Mouse (Mus musculus) myocyte (in vitro differentiated cells): ENCODE measurements around the gene Mgll. TPM values are rescaled to one million over a fixed set of nuclear protein-coding genes. Genes with fewer than 3 reads are reported as not detected.

Experiments
- H3K27me3 ChIP-seq: one replicate; pipeline ENCODE4 v1.6.1; 2011; ENCODE audit not compliant: control insufficient read depth, insufficient read depth, insufficient read length
- H3K36me3 ChIP-seq: one replicate; pipeline ENCODE4 v1.6.1; 2011; ENCODE audit not compliant: control insufficient read depth, insufficient read depth
- H3K4me2 ChIP-seq: one replicate; pipeline ENCODE4 v1.6.1; 2011; ENCODE audit warnings: low read depth, control low read depth
- H3K4me3 ChIP-seq: one replicate; pipeline ENCODE4 v1.5.1; 2011; ENCODE audit warnings: mild to moderate bottlenecking, control low read depth, moderate library complexity
- H3K79me2 ChIP-seq: one replicate; pipeline ENCODE4 v1.6.1; 2011; ENCODE audit not compliant: control insufficient read depth, insufficient read depth
- H3ac ChIP-seq: one replicate; pipeline ENCODE4 v1.6.1; 2011; ENCODE audit not compliant: control insufficient read depth, insufficient read length
- CEBPB ChIP-seq: IDR thresholded peaks from 2 replicates; pipeline ENCODE4 v1.6.1; 2011; ENCODE audit warnings: mild to moderate bottlenecking, moderate library complexity; ENCODE audit not compliant: poor library complexity, insufficient read depth, severe bottlenecking
- E2F4 ChIP-seq: IDR thresholded peaks from one replicate; pipeline ENCODE4 v1.6.1; 2011; ENCODE audit warnings: mild to moderate bottlenecking, control low read depth, moderate library complexity; ENCODE audit not compliant: insufficient read depth
- MAX ChIP-seq: IDR thresholded peaks from one replicate; pipeline ENCODE4 v1.6.1; 2011; ENCODE audit warnings: low read depth, mild to moderate bottlenecking, control low read depth
- MYOD1 ChIP-seq, 3 experiments: IDR thresholded peaks; one replicate each; pipeline ENCODE4 v1.6.1; 2011; ENCODE audit warnings: control low read depth in 2 of 3, low read depth in 2 of 3, mild to moderate bottlenecking in 2 of 3, moderate library complexity in 1 of 3; ENCODE audit not compliant: insufficient read length in 2 of 3, control insufficient read depth in 1 of 3
- MYOG ChIP-seq, 3 experiments: IDR thresholded peaks; one replicate each; pipeline ENCODE4 v1.6.1; 2011; ENCODE audit warnings: control low read depth in 2 of 3, low read depth in 2 of 3, mild to moderate bottlenecking in 2 of 3; ENCODE audit not compliant: insufficient read length in 2 of 3, control insufficient read depth in 1 of 3, insufficient read depth in 1 of 3
- POLR2A ChIP-seq: IDR thresholded peaks from one replicate; pipeline ENCODE4 v1.6.1; 2011; ENCODE audit warnings: low read depth, mild to moderate bottlenecking, control low read depth, moderate library complexity; ENCODE audit not compliant: insufficient read length
- POLR2AphosphoS2 ChIP-seq: IDR thresholded peaks from one replicate; pipeline ENCODE4 v1.6.1; 2011; ENCODE audit warnings: low read depth, control low read depth; ENCODE audit not compliant: insufficient read length
- REST ChIP-seq: IDR thresholded peaks from one replicate; pipeline ENCODE4 v1.6.1; 2011; ENCODE audit warnings: mild to moderate bottlenecking, control low read depth, moderate library complexity; ENCODE audit not compliant: insufficient read depth, insufficient read length
- SRF ChIP-seq: IDR thresholded peaks from one replicate; pipeline ENCODE4 v1.6.1; 2011; ENCODE audit warnings: low read depth; ENCODE audit not compliant: control insufficient read depth, insufficient read length
- TCF12 ChIP-seq: IDR thresholded peaks from one replicate; pipeline ENCODE4 v1.6.1; 2011; ENCODE audit warnings: mild to moderate bottlenecking, control low read depth; ENCODE audit not compliant: poor library complexity, insufficient read depth, severe bottlenecking
- TCF3 ChIP-seq: IDR thresholded peaks from one replicate; pipeline ENCODE4 v1.6.1; 2011; ENCODE audit warnings: low read depth, control low read depth; ENCODE audit not compliant: insufficient read length
- USF1 ChIP-seq: IDR thresholded peaks from one replicate; pipeline ENCODE4 v1.6.1; 2011; ENCODE audit warnings: low read depth, mild to moderate bottlenecking, control low read depth, moderate library complexity
- polyA plus RNA-seq: library from polyadenylated mRNA; unstranded; fragments of >200 nt; fragmentation: generic; extraction: Trizol; gene quantifications from one replicate; pipeline ENCODE4 v1.2.1, GENCODE M21; 2012; ENCODE audit warnings: missing spikeins

The Mgll gene
- polyA plus RNA-seq, 1 experiment = 4.7 TPM

DNA sequence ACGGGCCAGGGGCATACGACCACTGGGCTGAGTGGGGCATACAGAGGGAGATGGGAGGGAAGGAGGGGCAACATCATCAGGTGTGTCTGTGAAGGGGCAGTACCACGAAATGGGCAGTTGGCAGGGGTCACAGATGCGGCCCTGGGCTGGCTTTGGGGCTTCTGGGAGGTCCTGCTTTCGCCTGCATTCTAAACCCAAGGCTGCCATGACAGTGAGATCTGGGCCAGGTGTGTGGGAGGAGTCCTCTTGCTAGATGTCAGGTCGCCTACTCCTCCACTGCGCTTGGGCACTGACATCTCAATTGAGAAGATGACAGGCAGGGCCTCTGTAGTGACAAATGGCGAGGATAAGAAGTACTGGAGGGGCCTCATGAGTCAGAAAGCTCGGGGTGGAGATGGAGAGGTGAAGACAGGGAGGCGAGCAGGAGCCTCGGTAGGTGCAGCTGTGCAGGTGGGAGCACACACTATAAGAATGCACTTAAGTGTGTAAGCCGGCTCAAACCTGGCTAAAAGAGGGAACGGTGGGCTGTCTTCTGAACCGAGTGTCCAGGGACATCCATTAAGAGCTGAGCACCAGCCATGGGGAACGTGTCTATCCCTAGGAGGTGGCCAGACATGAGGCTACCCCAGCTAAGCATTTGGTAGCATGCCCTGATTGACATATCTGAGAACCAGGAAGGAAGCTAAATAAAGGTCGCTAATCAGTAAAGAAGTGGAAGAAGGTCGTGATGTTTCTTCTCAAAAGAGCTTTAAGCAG, 37.6 kb downstream of the Mgll start:
- Histone ChIP-seq H3K36me3 (no peaks in the 10 kb centered on the region), H3K4me2 (no peak overlapping the region)

DNA sequence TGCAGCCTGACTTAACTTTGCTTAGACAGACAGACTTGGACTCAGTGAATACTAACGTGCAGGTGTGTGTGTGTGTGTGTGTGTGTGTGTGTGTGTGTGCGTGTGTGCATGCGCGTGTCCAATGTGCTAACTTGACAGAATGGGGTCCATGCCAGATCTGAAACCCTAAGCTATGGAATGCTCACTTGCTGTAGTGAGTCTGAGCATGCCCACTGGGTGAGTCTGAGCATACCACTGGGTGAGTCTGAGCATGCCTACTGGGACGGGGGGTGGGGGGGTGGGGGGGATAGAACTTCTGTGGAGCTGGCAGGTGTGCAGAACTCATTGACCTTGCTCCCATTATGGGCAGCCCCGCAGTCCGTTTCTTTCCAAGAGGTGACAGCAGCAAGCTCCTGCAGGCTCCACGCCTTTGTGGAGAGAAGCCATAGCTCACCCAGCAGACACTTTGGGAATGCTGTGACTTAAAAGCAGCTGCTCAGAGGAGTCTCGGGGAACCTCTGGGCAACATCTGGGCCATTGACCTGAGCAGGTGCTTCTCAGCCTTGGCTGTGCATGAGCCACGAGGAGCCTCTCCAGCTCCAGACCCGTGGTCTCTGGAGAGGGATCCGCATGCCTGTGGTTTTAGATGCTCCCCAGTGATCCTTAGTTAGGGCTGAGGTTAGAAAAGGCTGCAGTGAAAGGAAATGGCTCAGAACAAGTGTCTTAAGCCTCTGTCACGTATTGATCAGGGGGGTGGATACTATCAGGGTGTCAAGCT, 38.4 kb downstream of the Mgll start:
- no peak overlapping the region for H3ac ChIP-seq
- no peak overlapping the region for H3K4me3 ChIP-seq
- no peaks in the 10 kb centered on the region for H3K79me2 ChIP-seq
- H3K27me3 ChIP-seq = no peaks in the 10 kb centered on the region
- no peaks in the 10 kb centered on the region for H3K36me3 ChIP-seq
- TF ChIP-seq TCF3 (no peak), MYOG (IDR thresholded peaks at IDR 0.05; ENCODE audit: control insufficient read depth in 1 of 3, insufficient read depth in 1 of 3, insufficient read length in 2 of 3, low read depth in 2 of 3) (peak; percentile 34 to 75 (median 42)), TCF12 (peak; percentile 21), CEBPB (no peak), SRF (no peak), POLR2A (no peak), MYOD1 (IDR thresholded peaks at IDR 0.05; ENCODE audit: control insufficient read depth in 1 of 3, insufficient read length in 2 of 3, low read depth in 2 of 3) (peak in 2 of 3 experiments; percentile 83 to 85)
- H3K4me2 ChIP-seq = peak overlapping the region; percentile 31

More for the DNA sequence above, 37.6 kb downstream of the Mgll start:
- TF ChIP-seq MYOD1 (IDR thresholded peaks at IDR 0.05; ENCODE audit: control insufficient read depth in 1 of 3, insufficient read length in 2 of 3, low read depth in 2 of 3) = no peak
- TF ChIP-seq E2F4 = no peak
- TF ChIP-seq POLR2AphosphoS2 = no peak
- TF ChIP-seq TCF12 = no peak
- TF ChIP-seq TCF3 = no peak
- TF ChIP-seq SRF = no peak
- no peak for TF ChIP-seq MYOG (IDR thresholded peaks at IDR 0.05; ENCODE audit: control insufficient read depth in 1 of 3, insufficient read depth in 1 of 3, insufficient read length in 2 of 3, low read depth in 2 of 3)
- TF ChIP-seq MAX = no peak
- no peak for TF ChIP-seq CEBPB
- no peak for TF ChIP-seq USF1
- TF ChIP-seq REST = no peak
- no peak for TF ChIP-seq POLR2A
- Histone ChIP-seq H3K4me3 (no peak overlapping the region), H3K27me3 (no peaks in the 10 kb centered on the region), H3K79me2 (no peaks in the 10 kb centered on the region), H3ac (no peak overlapping the region)

DNA sequence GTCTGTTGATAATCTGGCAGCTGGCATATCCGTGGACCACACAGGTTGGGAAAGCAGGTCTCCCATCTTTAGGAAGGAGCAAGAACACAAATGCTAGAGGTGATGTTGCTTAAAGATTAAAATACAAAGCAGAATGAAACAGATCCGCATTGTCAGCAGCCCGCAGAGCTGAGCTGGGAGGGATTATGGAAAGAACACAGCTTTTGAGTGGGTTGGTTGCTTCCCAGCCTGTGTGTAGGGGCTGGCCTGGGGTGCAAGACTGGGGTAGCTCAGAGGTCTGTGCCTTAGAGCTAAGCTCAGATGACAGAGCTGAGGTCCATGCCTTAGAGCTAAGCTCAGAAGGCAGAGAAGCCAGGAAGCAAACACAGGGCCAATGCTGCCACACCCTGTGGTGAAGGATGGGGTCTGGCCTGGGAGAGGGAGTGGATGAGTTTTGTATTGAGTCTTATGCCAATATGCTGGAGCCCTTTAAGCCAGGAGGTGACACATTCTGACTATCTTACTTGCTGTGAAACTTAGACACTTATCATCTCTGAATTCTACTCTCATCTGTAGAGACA, 39.4 kb downstream of the Mgll start:
- Histone ChIP-seq H3K79me2 (no peaks in the 10 kb centered on the region), H3ac (no peak overlapping the region), H3K36me3 (no peaks in the 10 kb centered on the region), H3K4me2 (peak overlapping the region; percentile 54), H3K27me3 (no peaks in the 10 kb centered on the region), H3K4me3 (no peak overlapping the region)
- TF ChIP-seq E2F4 (no peak), REST (no peak), POLR2A (no peak), POLR2AphosphoS2 (no peak), TCF3 (no peak), CEBPB (no peak), MYOG (IDR thresholded peaks at IDR 0.05; ENCODE audit: control insufficient read depth in 1 of 3, insufficient read depth in 1 of 3, insufficient read length in 2 of 3, low read depth in 2 of 3) (no peak), MAX (no peak)

DNA sequence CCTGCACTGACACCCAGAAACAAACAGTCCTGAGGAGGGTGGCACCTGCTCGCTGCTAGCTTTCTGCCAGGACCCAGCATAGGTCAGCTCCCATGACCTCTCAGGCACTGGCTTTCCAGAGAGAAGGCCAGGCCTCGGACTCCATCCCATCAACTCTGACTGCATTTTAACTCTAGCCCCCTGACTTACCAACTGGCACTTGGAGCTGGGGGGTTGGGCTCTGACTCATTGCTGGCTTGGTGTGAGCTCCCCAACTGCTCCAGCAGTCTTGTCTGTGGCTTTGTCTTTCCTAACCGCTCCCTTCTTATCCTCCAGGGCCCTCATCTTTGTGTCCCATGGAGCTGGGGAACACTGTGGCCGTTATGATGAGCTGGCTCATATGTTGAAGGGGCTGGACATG, 40.1 kb downstream of the Mgll start:
- no peaks in the 10 kb centered on the region for H3K79me2 ChIP-seq
- TF ChIP-seq MYOD1 (IDR thresholded peaks at IDR 0.05; ENCODE audit: control insufficient read depth in 1 of 3, insufficient read length in 2 of 3, low read depth in 2 of 3) (peak in 2 of 3 experiments; percentile 14 to 22), MYOG (IDR thresholded peaks at IDR 0.05; ENCODE audit: control insufficient read depth in 1 of 3, insufficient read depth in 1 of 3, insufficient read length in 2 of 3, low read depth in 2 of 3) (peak in 2 of 3 experiments; percentile 51 to 52), E2F4 (no peak)
- no peak overlapping the region for H3K4me3 ChIP-seq
- peak overlapping the region; percentile 54 for H3K4me2 ChIP-seq
- no peaks in the 10 kb centered on the region for H3K27me3 ChIP-seq
- no peak overlapping the region for H3ac ChIP-seq
- no peaks in the 10 kb centered on the region for H3K36me3 ChIP-seq

DNA sequence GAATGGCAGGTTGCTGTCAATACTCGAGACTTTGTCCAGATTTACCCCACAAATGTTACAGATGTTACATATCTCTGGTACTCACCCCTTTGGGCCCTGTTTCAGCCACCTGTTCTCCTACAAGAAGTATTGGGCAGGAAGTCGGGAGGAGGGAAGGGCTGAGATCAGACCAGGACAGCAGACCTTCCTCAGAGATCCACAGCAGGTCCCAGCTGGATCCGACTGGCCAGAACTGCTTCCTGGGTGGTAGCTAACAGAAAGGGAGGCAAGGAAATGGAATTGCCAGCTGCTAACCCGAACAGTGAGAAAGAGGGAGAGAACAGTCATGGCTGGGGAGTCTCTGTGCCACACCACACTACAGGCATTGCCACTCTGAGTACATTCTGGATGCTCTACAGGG, 43.5 kb downstream of the Mgll start:
- Histone ChIP-seq H3K36me3 (no peaks in the 10 kb centered on the region), H3K4me3 (no peak overlapping the region), H3K79me2 (no peaks in the 10 kb centered on the region), H3K4me2 (no peak overlapping the region), H3ac (no peak overlapping the region), H3K27me3 (no peaks in the 10 kb centered on the region)
- TF ChIP-seq MYOG (IDR thresholded peaks at IDR 0.05; ENCODE audit: control insufficient read depth in 1 of 3, insufficient read depth in 1 of 3, insufficient read length in 2 of 3, low read depth in 2 of 3) (no peak), TCF12 (no peak), POLR2A (no peak), REST (no peak), CEBPB (no peak), E2F4 (no peak), MYOD1 (IDR thresholded peaks at IDR 0.05; ENCODE audit: control insufficient read depth in 1 of 3, insufficient read length in 2 of 3, low read depth in 2 of 3) (no peak)
